Mouse (Mus musculus): Measurements from ENCODE around the gene Rprml. TPM values are rescaled to one million over a fixed set of nuclear protein-coding genes. Genes with fewer than 3 reads are reported as not detected.
"Not testable (repeated sequence)": the region's sequence is repeated elsewhere in the genome, so short reads cannot be mapped to it uniquely, and the experiment has no call there.

Rprml gene
- polyA plus RNA-seq, 1 experiment from 2014 or later, result 8.8 TPM

GRCm38 (mm10) chr11:103666181-103666906, 17.0 kb downstream of the Rprml start:
- H3K4me3 ChIP-seq, result no peak overlapping the region
- ATAC-seq (replicated peaks), result peak; percentile 89
- no peaks in the 10 kb centered on the region for H3K36me3 ChIP-seq
- no peak overlapping the region for H3K9ac ChIP-seq (replicated peaks)
- 9% methylated on average over 10 of the region's 10 CpGs for WGBS
- H3K9me3 ChIP-seq, result no peaks in the 10 kb centered on the region
- peak overlapping the region; percentile 82 for H3K27ac ChIP-seq (replicated peaks)
- H3K27me3 ChIP-seq, result no peaks in the 10 kb centered on the region; the same call in 1 of the 2 replicates
- peak overlapping the region; percentile 19 for H3K4me2 ChIP-seq (replicated peaks)
- H3K4me1 ChIP-seq, result peaks cover 29% of the 10 kb centered on the region

GRCm38 (mm10) chr11:103666907-103667426, 17.6 kb downstream of the Rprml start:
- Histone ChIP-seq H3K4me1 (peaks cover 29% of the 10 kb centered on the region), H3K27me3 (no peaks in the 10 kb centered on the region; the same call in 1 of the 2 replicates), H3K27ac (replicated peaks) (peak overlapping the region; percentile 82; the same call in 1 of the 2 replicates), H3K4me2 (replicated peaks) (no peak overlapping the region; the same call in 1 of the 2 replicates), H3K9me3 (no peaks in the 10 kb centered on the region), H3K9ac (replicated peaks) (no peak overlapping the region), H3K4me3 (no peak overlapping the region), H3K36me3 (no peaks in the 10 kb centered on the region)
- WGBS, result 24% methylated on average over 13 of the region's 13 CpGs
- peak; percentile 60 for ATAC-seq (replicated peaks)

- no peak overlapping the region for H3K4me3 ChIP-seq
- 0 out of 2 replicates have a peak, but pooled peaks have one; percentile 41 for ATAC-seq (replicated peaks)
- H3K4me2 ChIP-seq (replicated peaks), result no peak overlapping the region
- no peak overlapping the region for H3K27ac ChIP-seq (replicated peaks)
- no peak overlapping the region for H3K9ac ChIP-seq (replicated peaks)
- H3K27me3 ChIP-seq, result no peaks in the 10 kb centered on the region
- H3K36me3 ChIP-seq, result peaks cover 24% of the 10 kb centered on the region
- 39% methylated on average over 3 of the region's 3 CpGs for WGBS
- H3K9me3 ChIP-seq, result no peaks in the 10 kb centered on the region
- H3K4me1 ChIP-seq, result no peaks in the 10 kb centered on the region
These were observed 26.2 kb downstream of the Rprml start for GRCm38 (mm10) chr11:103675556-103675955.

- ATAC-seq (replicated peaks), result not testable (repeated sequence)
- WGBS, result 32% methylated on average over 2 of the region's 2 CpGs
These were observed 27.7 kb downstream of the Rprml start for GRCm38 (mm10) chr11:103677042-103677441.

GRCm38 (mm10) chr11:103683667-103684334, 34.4 kb downstream of the Rprml start:
- H3K4me3 ChIP-seq, result no peak overlapping the region
- H3K4me2 ChIP-seq (replicated peaks), result no peak overlapping the region
- peaks cover 20% of the 10 kb centered on the region for H3K4me1 ChIP-seq
- peaks cover 87% of the 10 kb centered on the region for H3K36me3 ChIP-seq
- H3K27me3 ChIP-seq, result no peaks in the 10 kb centered on the region
- no peak overlapping the region for H3K9ac ChIP-seq (replicated peaks)
- 68% methylated on average over 11 of the region's 11 CpGs for WGBS
- H3K9me3 ChIP-seq, result no peaks in the 10 kb centered on the region
- no peak overlapping the region for H3K27ac ChIP-seq (replicated peaks)
- no peak for ATAC-seq (replicated peaks)

More at GRCm38 (mm10) chr11:103677042-103677441, 27.7 kb downstream of the Rprml start:
- not testable (repeated sequence) for H3K27ac ChIP-seq (replicated peaks); H3K4me1 ChIP-seq; H3K4me3 ChIP-seq; H3K9ac ChIP-seq (replicated peaks); H3K27me3 ChIP-seq; H3K9me3 ChIP-seq; H3K4me2 ChIP-seq (replicated peaks)
- H3K36me3 ChIP-seq, result peaks cover 38% of the 10 kb centered on the region

GRCm38 (mm10) chr11:103685261-103685736, 35.9 kb downstream of the Rprml start:
- ATAC-seq (replicated peaks), result peak; percentile 80
- Histone ChIP-seq H3K4me3 (no peak overlapping the region), H3K27me3 (no peaks in the 10 kb centered on the region), H3K4me2 (replicated peaks) (no peak overlapping the region), H3K4me1 (peaks cover 25% of the 10 kb centered on the region), H3K36me3 (peaks cover 76% of the 10 kb centered on the region), H3K9me3 (no peaks in the 10 kb centered on the region), H3K9ac (replicated peaks) (no peak overlapping the region), H3K27ac (replicated peaks) (peak overlapping the region; percentile 67)
- 66% methylated on average over 7 of the region's 7 CpGs for WGBS

GRCm38 (mm10) chr11:103686706-103687105, 37.3 kb downstream of the Rprml start:
- 93% methylated on average over 6 of the region's 6 CpGs for WGBS
- peaks cover 63% of the 10 kb centered on the region for H3K36me3 ChIP-seq
- H3K9me3 ChIP-seq, result no peaks in the 10 kb centered on the region
- no peak overlapping the region for H3K9ac ChIP-seq (replicated peaks)
- no peak overlapping the region for H3K4me2 ChIP-seq (replicated peaks)
- no peak overlapping the region for H3K4me3 ChIP-seq
- no peaks in the 10 kb centered on the region for H3K27me3 ChIP-seq
- peaks cover 25% of the 10 kb centered on the region for H3K4me1 ChIP-seq
- no peak for ATAC-seq (replicated peaks)
- no peak overlapping the region for H3K27ac ChIP-seq (replicated peaks)

GRCm38 (mm10) chr11:103688271-103688979, 39.1 kb downstream of the Rprml start:
- Histone ChIP-seq H3K9ac (replicated peaks) (no peak overlapping the region), H3K4me2 (replicated peaks) (no peak overlapping the region), H3K27me3 (no peaks in the 10 kb centered on the region), H3K9me3 (no peaks in the 10 kb centered on the region), H3K27ac (replicated peaks) (no peak overlapping the region; the same call in 1 of the 2 replicates), H3K36me3 (peaks cover 46% of the 10 kb centered on the region), H3K4me3 (no peak overlapping the region), H3K4me1 (peaks cover 25% of the 10 kb centered on the region)
- ATAC-seq (replicated peaks), result no peak
- 43% methylated on average over 6 of the region's 6 CpGs for WGBS

GRCm38 (mm10) chr11:103688980-103689378, 39.6 kb downstream of the Rprml start:
- Histone ChIP-seq H3K27ac (replicated peaks) (no peak overlapping the region; the same call in 1 of the 2 replicates), H3K27me3 (no peaks in the 10 kb centered on the region), H3K4me2 (replicated peaks) (no peak overlapping the region), H3K36me3 (peaks cover 40% of the 10 kb centered on the region), H3K9me3 (no peaks in the 10 kb centered on the region), H3K9ac (replicated peaks) (no peak overlapping the region), H3K4me3 (no peak overlapping the region), H3K4me1 (peaks cover 25% of the 10 kb centered on the region)
- WGBS, result 20% methylated on average over 3 of the region's 3 CpGs
- ATAC-seq (replicated peaks), result no peak

GRCm38 (mm10) chr11:103691036-103691435, 41.7 kb downstream of the Rprml start:
- no peak overlapping the region for H3K4me2 ChIP-seq (replicated peaks)
- peaks cover 23% of the 10 kb centered on the region for H3K36me3 ChIP-seq
- WGBS, result 97% methylated on average over 1 of the region's 1 CpGs
- peaks cover 17% of the 10 kb centered on the region for H3K4me1 ChIP-seq
- H3K4me3 ChIP-seq, result no peak overlapping the region
- no peak overlapping the region for H3K9ac ChIP-seq (replicated peaks)
- H3K27me3 ChIP-seq, result no peaks in the 10 kb centered on the region
- ATAC-seq (replicated peaks), result no peak
- no peaks in the 10 kb centered on the region for H3K9me3 ChIP-seq
- H3K27ac ChIP-seq (replicated peaks), result no peak overlapping the region

- H3K9me3 ChIP-seq, result no peaks in the 10 kb centered on the region
- 44% methylated on average over 1 of the region's 1 CpGs for WGBS
- peaks cover 3% of the 10 kb centered on the region; the same call in 1 of the 2 replicates for H3K36me3 ChIP-seq
- H3K4me2 ChIP-seq (replicated peaks), result no peak overlapping the region
- H3K27ac ChIP-seq (replicated peaks), result no peak overlapping the region
- H3K4me1 ChIP-seq, result peaks cover 18% of the 10 kb centered on the region
- H3K4me3 ChIP-seq, result no peak overlapping the region
- H3K9ac ChIP-seq (replicated peaks), result no peak overlapping the region
- no peaks in the 10 kb centered on the region for H3K27me3 ChIP-seq
- ATAC-seq (replicated peaks), result no peak
These were observed 43.9 kb downstream of the Rprml start for GRCm38 (mm10) chr11:103693241-103693640.

Data from forebrain, embryonic 15.5 days (tissue).